Mouse (Mus musculus) neutrophil, adult 5-6 weeks (primary cell): ENCODE results near the gene Acad12. TPM values are rescaled to one million over a fixed set of nuclear protein-coding genes. Genes with fewer than 3 reads are reported as not detected.
"Not testable (repeated sequence)": the region's sequence is repeated elsewhere in the genome, so short reads cannot be mapped to it uniquely, and the experiment has no call there.

Experiments used
- ATAC-seq: fragments of 151-379, 151-347 bp; 2 replicates; pipeline ENCODE4 v1.8.0; 2017; ENCODE audit warnings: mild to moderate bottlenecking, moderate TSS enrichment; ENCODE audit not compliant: insufficient number of reproducible peaks, poor library complexity, low FRiP score, severe bottlenecking; ENCODE audit errors: extremely low read depth
- total RNA-seq: library from RNA; stranded (forward); fragments of 200-1000 nt; gene quantifications from 2 replicates; pipeline ENCODE4 v1.2.3, GENCODE M21; 2017

The Acad12 gene
- total RNA-seq, 1 experiment from 2014 or later = 7.3 TPM

DNA sequence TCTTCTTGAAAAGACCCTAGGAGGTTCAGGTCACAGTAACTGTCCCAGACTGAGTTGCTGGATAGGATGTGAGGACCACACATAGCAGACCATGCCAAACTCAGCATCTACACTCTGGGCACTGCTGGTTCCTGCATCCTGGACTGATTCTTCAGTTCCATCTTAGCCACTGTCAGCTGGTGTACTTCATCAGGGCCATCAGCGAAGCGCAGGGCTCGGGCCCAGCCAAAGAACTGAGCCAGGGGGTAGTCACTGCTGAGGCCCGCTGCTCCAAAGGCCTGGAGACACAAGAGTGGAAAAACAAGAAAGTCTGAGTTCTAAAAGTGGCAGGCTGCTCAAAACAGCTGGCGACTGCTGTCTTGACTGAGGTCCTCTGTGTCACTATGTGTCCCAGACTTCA lies 2.4 kb upstream of the Acad12 start:
- no peak for ATAC-seq

DNA sequence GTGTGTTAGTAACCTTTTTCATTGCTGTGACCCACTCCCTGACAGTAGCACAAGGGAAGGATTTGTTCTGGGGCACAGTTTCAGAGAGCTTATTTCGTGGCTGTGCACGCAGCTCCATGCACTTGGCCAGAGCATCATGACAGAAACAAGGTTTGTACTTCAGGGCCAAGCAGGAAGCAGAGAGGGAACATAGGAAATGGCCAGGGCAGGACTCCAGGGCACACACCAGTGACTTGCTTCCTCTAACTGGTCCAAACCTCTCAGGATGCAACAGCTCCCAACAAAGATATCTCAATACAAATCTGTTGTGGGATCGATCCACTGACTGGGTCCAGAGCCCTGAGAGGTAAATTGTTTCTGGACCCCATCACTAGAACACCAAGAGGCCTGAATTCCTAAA lies 3.8 kb downstream of the Acad12 start:
- ATAC-seq = not testable (repeated sequence)

DNA sequence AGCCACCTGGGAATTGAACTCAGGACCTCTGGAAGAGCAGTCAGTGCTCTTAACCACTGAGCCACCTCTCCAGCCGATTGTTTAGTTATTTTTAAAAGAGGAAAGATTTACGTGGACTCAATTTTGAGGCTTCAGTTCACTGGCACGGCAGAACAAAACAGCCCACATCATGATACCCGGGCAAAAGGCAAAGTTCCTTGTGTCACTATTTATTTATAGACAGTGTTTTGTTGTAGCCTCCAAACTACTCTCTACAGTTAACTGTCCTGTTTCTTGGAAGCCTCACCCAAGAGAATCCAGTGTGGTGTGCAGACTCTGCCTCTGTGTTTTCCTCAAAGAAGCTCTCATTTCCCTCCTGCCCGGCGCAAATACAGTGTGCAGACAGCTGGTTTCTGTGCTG lies 6.7 kb downstream of the Acad12 start:
- no peak for ATAC-seq

DNA sequence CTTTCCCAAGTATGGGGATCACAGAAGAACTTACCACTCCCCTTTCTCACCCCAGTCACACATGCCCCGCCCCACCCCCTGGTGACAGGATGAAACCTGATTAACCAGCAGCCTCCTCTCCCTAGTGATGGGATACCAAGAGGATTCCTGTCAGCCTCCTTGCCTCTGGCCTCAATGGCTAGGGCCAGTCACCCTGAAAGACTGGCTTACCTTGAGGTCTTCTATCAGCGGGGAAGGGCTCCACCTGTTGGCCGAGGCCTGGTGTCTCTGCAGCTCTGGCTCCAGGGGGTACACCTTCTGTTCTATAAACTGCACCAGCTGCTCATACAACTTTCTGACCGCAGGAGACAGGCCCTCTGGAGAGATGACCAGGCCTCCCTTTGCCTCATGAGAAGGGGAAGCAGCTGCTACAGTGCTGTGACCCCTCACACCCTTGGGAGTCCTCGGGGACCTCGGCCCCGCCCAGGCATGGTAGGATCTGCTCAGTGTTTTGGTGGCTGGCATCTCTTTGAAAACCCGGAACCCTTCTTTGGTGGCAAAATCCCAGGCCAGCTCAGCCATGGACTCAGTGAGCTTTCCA lies 9.1 kb downstream of the Acad12 start:
- ATAC-seq = peak; percentile 34; the same call in 1 of the 2 replicates

DNA sequence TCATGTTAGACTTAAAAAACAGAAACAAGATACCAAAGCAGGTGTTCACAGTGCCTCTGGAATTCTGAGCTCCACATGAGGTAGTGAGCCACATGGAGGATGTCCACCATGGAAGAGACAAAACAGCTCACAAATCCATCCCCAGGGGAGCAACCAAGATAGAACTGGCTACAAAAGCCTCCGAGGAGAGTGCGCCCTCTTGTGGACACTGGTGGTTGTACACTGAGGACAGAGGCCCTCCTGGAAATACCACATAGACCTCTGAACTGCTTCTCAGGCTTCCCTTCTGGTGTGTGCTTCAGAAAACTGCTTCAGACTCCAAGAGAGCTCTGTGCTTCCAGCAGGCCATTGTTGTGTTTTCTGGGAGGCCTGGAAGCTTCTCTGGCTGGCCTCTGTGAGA lies 12.6 kb downstream of the Acad12 start:
- ATAC-seq = peak; percentile 60; the same call in 1 of the 2 replicates

DNA sequence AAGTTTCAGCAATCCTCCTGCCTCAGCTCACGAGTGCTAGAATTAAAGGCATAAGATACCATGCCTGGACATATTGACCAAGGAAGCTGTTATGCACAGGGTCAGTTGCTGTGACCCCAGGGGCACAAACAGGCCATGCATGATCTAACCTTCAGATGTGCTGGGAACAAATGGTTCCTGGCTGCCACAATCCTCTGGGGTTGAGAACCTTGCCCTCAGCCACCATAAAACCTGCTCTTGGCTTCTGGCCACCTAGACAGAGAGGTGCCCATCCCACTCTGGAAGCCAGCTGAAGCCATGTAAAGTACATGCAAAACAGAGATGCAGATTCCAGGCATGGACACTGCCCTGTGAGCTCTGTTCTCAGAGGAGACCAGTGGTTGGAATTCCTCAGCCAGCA lies 14.9 kb downstream of the Acad12 start:
- not testable (repeated sequence) for ATAC-seq

DNA sequence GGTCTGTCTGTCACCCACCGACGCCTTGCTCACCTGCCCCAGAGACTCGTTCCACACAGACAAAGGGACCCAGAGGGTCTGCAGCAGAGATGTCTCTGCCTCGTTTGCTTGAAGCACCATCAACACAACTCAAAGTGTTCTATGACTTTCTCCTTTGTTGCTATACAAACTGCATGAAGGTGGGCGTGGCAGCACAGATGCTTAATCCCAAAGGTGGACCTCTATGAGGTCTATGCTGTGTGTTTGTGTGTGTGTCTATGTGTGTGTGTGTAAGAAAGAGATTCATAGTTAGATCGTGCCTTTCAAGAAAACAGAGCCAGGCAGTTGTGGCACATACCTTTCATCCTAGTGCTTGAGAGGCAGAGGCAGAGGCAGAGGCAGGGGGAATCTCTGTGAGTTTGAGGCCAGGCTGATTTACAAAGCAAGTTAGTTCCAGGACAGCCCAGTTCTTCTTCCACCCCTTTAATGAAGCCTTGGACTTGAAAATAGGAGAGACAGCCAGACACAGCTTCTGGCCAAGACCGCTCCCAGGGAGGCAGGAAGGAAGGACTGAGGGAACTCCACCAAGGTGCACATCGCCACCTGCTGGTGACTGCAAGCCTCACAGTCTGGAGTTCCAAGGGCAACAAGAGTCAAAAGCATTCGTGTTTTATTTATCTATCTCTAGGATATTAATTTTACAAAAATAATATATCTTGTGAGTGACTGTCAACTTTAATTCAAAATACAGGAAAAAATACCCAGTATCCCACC lies 17.0 kb downstream of the Acad12 start:
- peak; percentile 89 for ATAC-seq

DNA sequence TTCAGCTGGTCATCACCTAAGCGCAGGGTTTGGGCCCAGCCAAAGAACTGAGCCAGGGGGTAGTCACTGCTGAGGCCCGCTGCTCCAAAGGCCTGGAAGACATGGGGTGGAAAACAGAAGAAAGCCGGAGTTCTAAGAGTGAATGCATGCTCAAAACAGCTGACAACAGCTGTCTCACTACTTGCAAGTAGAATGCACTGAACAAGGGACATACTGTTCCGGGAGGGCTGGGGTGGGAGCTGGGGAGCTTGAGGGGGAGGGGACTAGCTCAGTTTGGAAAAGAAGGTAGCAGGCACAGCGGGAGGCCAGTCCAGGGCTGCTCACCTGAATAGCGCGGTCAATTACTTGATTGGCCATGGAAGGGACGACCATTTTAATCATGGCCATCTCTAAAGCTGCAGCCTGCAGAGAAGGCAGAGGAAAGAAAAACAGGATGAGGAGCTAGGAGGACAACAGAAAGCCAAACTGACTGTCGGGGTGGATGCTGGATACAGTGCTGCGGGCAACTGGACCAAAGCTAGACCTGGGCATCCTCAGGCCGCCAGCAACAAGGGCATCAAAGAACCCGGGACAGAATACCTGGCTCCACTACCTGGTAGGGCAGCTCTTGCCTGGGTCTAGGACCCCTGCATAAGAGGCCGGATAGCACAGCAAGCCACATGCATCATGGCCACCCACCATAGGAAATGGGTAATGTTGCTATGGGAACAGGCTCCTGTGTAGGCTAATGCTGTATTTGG lies 19.7 kb downstream of the Acad12 start:
- no peak for ATAC-seq

DNA sequence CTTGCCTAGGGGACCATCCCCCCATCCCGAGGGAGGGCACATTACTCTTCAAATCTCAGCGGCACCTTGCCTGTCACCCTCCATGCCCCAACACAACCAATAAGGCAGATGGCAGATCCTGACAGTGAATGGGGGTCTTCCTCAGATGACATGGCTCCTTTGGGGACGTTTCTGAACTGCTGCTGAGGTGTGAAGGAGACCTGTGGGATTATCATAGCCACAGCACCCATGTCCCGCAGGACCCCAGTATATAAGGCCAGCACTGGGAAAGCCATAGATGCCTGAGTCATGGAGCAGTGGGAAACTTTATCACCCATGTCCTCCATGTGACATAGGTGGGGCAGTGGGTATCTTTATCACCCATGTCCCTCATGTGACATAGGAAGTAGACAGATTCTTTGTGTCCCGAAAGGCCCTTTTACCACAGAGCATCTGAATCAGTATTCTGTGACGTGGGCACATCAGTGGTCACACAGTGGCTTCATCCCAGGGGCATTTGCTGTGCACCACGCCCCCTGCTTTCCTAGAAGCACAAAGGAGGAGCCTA lies 20.7 kb downstream of the Acad12 start:
- ATAC-seq = no peak

DNA sequence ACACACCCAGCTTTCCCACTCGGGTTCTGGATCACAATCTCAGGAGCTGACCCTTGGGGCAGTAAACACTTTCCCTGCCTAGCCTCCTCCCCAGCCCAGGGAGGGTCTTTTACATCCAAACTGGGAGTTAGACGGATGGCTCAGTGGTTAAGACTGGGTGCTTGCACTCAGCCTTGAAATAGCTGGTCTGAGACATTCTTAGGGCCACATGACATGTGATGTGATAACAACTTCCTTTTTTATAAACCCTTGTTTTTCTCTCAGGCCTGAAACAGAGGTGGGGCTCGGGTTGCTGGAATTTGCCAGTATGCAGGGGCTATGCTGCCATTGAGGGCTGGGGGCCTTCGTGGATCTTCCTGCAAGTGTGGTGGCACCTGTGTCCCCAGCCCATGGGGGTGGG lies 21.4 kb downstream of the Acad12 start:
- 0 out of 2 replicates have a peak, but pooled peaks have one; percentile 7 for ATAC-seq

DNA sequence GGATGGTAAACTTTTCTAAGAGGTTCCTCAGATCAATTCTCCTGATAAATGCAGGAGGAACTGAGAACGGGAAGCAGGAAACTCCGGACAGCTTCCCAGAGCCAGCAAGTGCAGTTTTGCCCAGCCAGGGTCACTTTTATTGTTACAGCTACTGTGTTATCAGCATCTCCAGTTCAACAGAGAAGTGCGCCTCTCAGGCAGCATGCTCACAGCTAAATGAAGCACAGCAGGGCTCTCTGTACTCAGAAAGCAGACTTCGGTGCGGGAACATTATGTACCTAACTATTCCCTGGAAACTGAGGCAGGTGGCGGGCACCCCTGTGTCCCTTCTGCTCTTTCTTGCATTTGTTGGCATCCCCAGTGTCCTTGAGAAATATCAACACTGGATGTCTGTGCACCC lies 22.5 kb downstream of the Acad12 start:
- ATAC-seq = no peak

DNA sequence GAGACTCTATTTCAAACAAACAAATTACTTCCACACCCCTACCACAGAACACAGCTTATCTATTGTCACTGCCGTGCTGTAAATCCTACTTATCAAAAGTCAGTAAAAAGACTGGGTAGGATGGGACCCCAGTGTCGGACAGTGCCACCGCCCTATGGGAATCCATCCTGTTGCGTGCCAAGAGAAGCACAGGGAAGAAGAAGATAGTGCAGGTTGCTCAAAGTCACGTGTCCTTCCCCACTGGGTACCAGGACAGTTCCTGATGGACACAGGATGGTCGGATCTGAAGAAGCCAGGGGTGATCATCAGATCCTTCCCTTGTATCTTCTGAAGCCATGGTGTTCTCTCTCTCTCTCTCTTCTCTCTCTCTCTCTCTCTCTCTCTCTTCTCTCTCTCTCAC lies 23.0 kb downstream of the Acad12 start:
- ATAC-seq = no peak

DNA sequence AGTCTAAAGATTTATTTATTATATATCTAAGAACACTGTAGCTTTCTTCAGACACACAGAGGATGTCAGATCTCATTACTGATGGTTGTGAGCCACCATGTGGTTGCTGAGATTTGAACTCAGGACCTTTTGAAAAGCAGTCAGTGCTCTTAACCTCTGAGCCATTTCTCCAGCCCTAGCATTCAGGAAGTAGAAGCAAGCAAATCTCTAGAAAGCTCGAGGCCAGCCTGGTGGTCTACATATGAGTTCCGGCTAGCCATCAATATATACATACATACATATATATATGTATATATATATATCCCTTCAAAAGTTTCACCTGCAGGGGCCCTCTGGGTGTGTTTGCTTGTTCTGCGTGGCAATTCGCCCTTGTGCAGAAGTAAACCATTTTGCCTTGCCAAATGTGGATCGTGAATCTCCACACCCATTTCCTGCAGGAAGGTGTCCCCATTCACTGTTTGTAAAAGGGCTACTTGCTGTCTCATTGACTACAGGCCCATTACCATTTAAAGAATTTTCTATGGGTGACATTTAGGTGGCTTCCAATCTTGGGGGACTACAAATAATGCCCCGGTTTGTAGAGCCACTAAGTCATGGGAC lies 23.9 kb downstream of the Acad12 start:
- ATAC-seq = no peak

DNA sequence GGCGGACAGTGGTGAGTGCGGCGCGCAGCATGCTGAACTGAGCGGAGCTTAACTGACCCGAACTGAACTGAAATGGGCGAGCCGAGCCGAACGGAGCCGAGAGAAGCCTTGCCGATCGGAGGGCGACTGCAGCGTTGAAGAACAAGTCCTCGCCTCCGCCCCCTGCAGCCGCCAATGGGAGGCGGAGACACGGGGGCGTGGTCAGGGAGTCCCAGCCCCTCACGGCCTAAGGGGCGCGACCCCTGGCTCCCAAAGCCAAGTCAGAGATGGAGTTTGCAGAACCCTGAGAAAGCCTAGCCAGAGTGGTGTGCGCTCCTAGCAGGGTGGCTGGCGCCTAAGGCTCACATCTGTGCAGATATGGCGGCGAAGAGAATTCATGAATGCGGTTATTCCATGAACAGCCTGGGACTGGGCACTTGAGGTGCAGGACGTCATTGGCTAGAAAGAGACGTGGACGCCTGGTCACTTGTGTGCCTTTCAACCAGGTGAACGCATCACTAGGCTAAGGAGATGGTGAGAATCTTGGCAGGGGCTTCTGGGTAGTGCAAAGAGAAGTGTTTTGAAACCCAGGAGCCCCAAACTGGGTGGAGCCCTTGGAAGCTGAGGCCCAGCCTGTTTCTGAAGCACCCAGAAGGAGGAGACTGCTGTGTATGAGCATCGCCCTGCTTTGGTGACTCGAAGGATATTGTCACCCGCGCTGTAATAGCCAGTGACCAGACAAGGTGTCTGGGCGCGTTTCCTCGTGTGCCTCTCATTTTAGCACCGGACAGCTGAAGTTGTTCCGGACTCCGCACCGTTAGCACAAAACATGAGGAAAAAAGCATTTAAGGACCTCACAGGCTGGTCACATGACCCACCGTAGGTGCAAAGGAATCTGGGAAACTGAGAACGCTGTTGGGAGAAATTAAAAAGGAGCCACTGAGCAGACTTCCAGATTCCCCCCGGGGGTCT lies 25.0 kb downstream of the Acad12 start, which contains the start of gene Aldh2:
Gene Aldh2 (minus strand): TSS at position 374 of the 951 bp plus-strand sequence.
- ATAC-seq = peak; percentile 62

DNA sequence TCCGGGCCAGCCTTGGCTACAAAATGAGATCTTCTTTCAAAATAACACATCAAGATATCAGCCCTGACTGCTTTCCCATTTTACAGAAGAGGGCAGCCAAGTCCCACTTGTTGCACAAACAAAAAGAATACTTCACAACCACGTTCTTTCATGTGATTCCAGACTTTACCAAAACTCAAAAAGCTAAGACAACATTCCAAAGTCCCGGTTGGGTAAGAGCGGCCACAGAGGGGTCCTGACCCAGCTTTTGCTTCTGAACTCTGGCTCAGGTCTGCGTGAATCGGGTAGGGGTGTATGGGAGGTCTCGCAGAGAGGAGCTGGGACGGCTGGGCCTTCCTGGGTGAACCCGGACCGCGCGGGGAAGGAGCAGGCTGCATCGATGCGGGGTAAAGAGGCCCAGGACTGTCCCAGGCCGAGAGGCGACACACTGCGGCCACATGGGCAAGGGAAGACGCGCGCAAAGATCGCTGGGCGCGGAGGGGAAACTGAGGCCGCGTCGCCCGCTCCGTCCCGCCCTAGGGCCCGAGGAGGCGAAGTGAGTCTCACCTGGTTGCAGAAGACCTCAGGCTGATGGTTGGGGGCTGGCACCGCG lies 25.8 kb downstream of the Acad12 start:
- ATAC-seq = no peak

DNA sequence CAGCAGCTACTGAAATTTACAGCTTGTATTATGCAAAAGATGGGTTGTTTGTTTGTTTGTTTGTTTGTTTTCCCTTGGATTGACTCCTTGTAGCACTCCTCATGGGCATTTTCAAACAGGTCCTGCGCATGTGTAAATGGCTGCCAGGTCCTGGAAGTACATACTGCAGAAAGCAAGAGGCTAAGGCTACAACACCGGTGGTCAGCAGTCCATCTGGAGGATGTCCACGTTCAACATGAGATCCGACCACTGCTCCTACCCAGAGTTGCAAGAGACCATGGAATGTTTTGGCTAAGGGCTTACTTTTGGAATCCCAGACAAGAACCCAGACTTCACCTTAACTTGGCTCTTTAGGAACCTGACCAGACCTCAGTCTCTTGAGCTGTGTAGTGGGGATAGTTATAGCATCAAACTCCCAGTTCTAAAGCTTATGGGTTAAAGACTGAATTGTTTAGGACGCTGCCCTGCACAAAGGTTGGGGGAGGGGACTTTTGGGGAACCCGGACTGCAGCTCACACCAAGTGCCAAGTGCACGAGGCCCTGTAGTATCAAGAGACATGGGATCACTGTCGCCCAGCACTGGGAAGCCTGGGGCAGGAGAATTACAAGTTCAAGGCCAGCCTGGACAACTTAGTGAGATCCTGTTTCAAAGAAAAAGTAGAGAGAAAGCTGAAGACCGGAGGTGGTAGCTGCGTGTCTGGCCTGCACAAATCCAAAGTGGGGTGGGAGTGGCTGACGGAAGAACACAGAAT lies 26.5 kb downstream of the Acad12 start:
- no peak for ATAC-seq

DNA sequence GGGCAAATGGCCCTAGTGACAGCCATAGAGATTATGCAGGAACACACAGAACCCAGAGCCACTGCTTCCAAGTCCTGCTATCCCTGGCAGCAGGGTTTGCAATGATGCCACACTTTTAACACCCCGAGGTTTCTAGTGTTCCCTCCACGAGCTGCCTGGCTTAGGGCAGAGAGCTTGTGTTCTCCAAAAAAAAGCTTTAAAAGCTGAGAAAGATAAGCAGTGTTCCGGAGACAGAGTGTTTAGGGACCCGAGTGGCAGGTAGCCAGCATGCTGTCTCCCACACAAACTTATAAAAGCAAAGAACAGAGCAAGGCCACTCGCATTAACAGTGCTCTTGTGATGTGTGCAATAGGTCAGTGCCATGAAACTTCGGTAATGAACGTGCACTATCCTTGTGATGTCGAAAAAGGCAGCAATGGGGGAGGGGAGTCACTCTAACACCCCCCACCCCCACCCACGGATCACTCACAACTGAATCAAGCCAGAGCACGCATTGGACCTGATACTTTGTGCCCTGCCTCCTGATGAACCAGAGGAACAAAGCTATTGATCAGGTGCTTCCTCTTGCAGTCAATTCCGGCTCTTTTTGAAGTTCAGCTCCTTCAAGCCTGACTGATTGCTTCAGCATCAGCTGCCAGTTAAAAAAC lies 27.2 kb downstream of the Acad12 start:
- no peak for ATAC-seq
